11 mouse cellular contexts compared by ENCODE assay signal in the genomic region with DNA sequence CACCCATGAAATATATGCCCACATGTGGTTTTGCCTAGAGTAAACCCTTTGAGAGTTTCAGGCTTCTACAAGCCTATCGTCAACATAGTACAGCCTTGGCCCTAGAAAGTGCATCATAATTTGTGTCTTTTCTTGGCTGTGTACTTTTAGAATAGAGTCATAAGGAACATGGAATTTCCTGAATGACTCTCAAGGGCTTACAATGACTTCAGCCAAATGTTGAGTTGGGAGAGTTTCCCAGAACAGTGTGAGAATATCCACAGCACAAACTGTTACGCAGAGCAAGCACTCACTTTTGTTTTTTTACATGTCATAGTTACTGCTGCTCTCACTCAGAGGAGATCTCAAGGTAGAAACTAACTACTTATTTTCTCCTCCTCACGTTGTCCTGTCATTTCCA.
DNase-seq lines count a peak whose midpoint lies in the region; ATAC-seq and TF ChIP-seq lines count a peak whose summit lies in the region.
"Had no signal": no experiment of that assay in that cellular context is flagged by ENCODE, and none has a peak within 500 bp of the region (broad histone marks: within the 10 kb centered on the region; RNA-seq: fewer than 3 reads in every experiment).

No protein-coding gene starts in this region.

- no peaks in the 10 kb centered on the region for H3K27me3 ChIP-seq in kidney, embryonic 14.5 days (ENCODE audit: control insufficient read depth, insufficient read depth, low read length)
- no peaks in the 10 kb centered on the region for H3K27me3 ChIP-seq in stomach, embryonic 16.5 days (ENCODE audit: control insufficient read depth, insufficient read depth, low read length)
- H3K27me3 ChIP-seq in hindbrain, embryonic 12.5 days, result no peaks in the 10 kb centered on the region
- H3K27me3 ChIP-seq: forebrain, embryonic 15.5 days; liver, embryonic 13.5 days had no signal

- H3K36me3 ChIP-seq in kidney, embryonic 14.5 days (ENCODE audit: control insufficient read depth, insufficient read depth, low read length), result no peaks in the 10 kb centered on the region
- H3K36me3 ChIP-seq in stomach, embryonic 16.5 days (ENCODE audit: control insufficient read depth, insufficient read depth, low read length), result no peaks in the 10 kb centered on the region
- no peaks in the 10 kb centered on the region for H3K36me3 ChIP-seq in hindbrain, embryonic 12.5 days
- H3K36me3 ChIP-seq: forebrain, embryonic 15.5 days; liver, embryonic 13.5 days had no signal

- no peak for TF ChIP-seq CTCF in gastrocnemius, adult 2 months (IDR thresholded peaks at IDR 0.05)

- no peaks in the 10 kb centered on the region for H3K4me1 ChIP-seq in kidney, embryonic 14.5 days (ENCODE audit: control insufficient read depth, insufficient read depth, low read length)
- peaks cover 4% of the 10 kb centered on the region; the same call in 1 of the 2 replicates for H3K4me1 ChIP-seq in stomach, embryonic 16.5 days (ENCODE audit: control insufficient read depth, insufficient read depth, low read length)
- no peaks in the 10 kb centered on the region for H3K4me1 ChIP-seq in hindbrain, embryonic 12.5 days
- H3K4me1 ChIP-seq: forebrain, embryonic 15.5 days; liver, embryonic 13.5 days had no signal

- WGBS in kidney, embryonic 14.5 days, result 59% methylated on average over 3 of the region's 3 CpGs
- WGBS in stomach, embryonic 16.5 days, result 47% methylated on average over 3 of the region's 3 CpGs
- 80% methylated on average over 3 of the region's 3 CpGs for WGBS in hindbrain, embryonic 12.5 days

- H3K9ac ChIP-seq in kidney, embryonic 14.5 days (ENCODE audit: low read depth, low read length), result no peak overlapping the region
- no peak overlapping the region for H3K9ac ChIP-seq in stomach, embryonic 16.5 days (ENCODE audit: low read length)
- H3K9ac ChIP-seq in hindbrain, embryonic 12.5 days, result no peak overlapping the region
- H3K9ac ChIP-seq: forebrain, embryonic 15.5 days; liver, embryonic 13.5 days had no signal

- H3K4me2 ChIP-seq in kidney, embryonic 14.5 days (replicated peaks; ENCODE audit: low read depth, low read length), result no peak overlapping the region
- H3K4me2 ChIP-seq in stomach, embryonic 16.5 days (ENCODE audit: low read depth, low read length), result no peak overlapping the region
- no peak overlapping the region for H3K4me2 ChIP-seq in hindbrain, embryonic 12.5 days (replicated peaks)
- H3K4me2 ChIP-seq: forebrain, embryonic 15.5 days; liver, embryonic 13.5 days had no signal

- ATAC-seq in kidney, embryonic 14.5 days (ENCODE audit: low FRiP score, low TSS enrichment), result no peak; the same call in 1 of the 2 replicates
- ATAC-seq in stomach, embryonic 16.5 days (ENCODE audit: insufficient read depth, low FRiP score), result peak; percentile 83
- ATAC-seq in hindbrain, embryonic 12.5 days (ENCODE audit: low FRiP score), result no peak
- ATAC-seq: forebrain, embryonic 15.5 days; hindbrain, embryonic 16.5 days had no signal

- H3K9me3 ChIP-seq in kidney, embryonic 14.5 days (ENCODE audit: control insufficient read depth, low read length), result no peaks in the 10 kb centered on the region
- no peaks in the 10 kb centered on the region for H3K9me3 ChIP-seq in stomach, embryonic 16.5 days (replicated peaks; ENCODE audit: control insufficient read depth, low read length)
- no peaks in the 10 kb centered on the region for H3K9me3 ChIP-seq in hindbrain, embryonic 12.5 days (replicated peaks)
- H3K9me3 ChIP-seq: forebrain, embryonic 15.5 days; liver, embryonic 13.5 days had no signal

- no peak overlapping the region for H3K27ac ChIP-seq in kidney, embryonic 14.5 days (ENCODE audit: low read depth, low read length)
- H3K27ac ChIP-seq in gastrocnemius, adult 2 months, result peak overlapping the region; percentile 81
- peak overlapping the region; percentile 25; the same call in 1 of the 2 replicates for H3K27ac ChIP-seq in stomach, embryonic 16.5 days (ENCODE audit: low read length)
- no peak overlapping the region for H3K27ac ChIP-seq in hindbrain, embryonic 12.5 days
- H3K27ac ChIP-seq: forebrain, embryonic 15.5 days; liver, embryonic 13.5 days had no signal

- intact Hi-C loops in gastrocnemius, adult 2 months (cut with DNase I), result no loop called here

- peak; percentile 60 for DNase-seq in kidney, adult 9 months
- no peak for DNase-seq in gastrocnemius, adult 2 months
- peak; percentile 25 for DNase-seq in heart, postnatal 4 days
- no peak for DNase-seq in embryo, embryonic 10.5 days (ENCODE audit: low spot score)
- DNase-seq: cerebellum, postnatal 10 days; liver, embryonic 13.5 days had no signal

- no peak overlapping the region for H3K4me3 ChIP-seq in kidney, embryonic 14.5 days (ENCODE audit: low read length)
- peak overlapping the region; percentile 35 for H3K4me3 ChIP-seq in gastrocnemius, adult 2 months
- H3K4me3 ChIP-seq in stomach, embryonic 16.5 days (replicated peaks; ENCODE audit: low read length), result no peak overlapping the region
- H3K4me3 ChIP-seq in hindbrain, embryonic 12.5 days, result no peak overlapping the region
- H3K4me3 ChIP-seq: forebrain, embryonic 15.5 days; liver, embryonic 13.5 days had no signal

Comparison
In these comparisons a context has a peak if more than half of its experiments do, and no peak if none do; other contexts are left out.
1. DNase-seq: peak in kidney, adult 9 months (single experiment) and heart, postnatal 4 days (single experiment); none in gastrocnemius, adult 2 months (single experiment) and embryo, embryonic 10.5 days (single experiment).
2. H3K27ac ChIP-seq: peak in gastrocnemius, adult 2 months (single experiment) and stomach, embryonic 16.5 days (single experiment); none in kidney, embryonic 14.5 days (single experiment) and hindbrain, embryonic 12.5 days (single experiment).